Mouse (Mus musculus): Measurements from ENCODE around the gene Nolc1. TPM values are rescaled to one million over a fixed set of nuclear protein-coding genes. Genes with fewer than 3 reads are reported as not detected.

Gene Nolc1
- total and polyA plus RNA-seq, 3 experiments = 88.0 to 333 (median 96.0) TPM

- TF ChIP-seq ELF1 (IDR thresholded peaks at IDR 0.05; ENCODE audit: low read depth, low read length) = no peak
- TF ChIP-seq CHD2 (IDR thresholded peaks at IDR 0.05; ENCODE audit: low read length) = no peak
These were observed 46.0 kb upstream of the Nolc1 start (continued) for GRCm38 (mm10) chr19:46029652-46030051.

- Histone ChIP-seq H3K79me2 (replicated peaks; ENCODE audit: control insufficient read depth, extremely low read depth, insufficient read depth, poor library complexity, severe bottlenecking) (no peaks in the 10 kb centered on the region), H3K36me3 (replicated peaks in 1 of 2; ENCODE audit: control insufficient read depth in 1 of 2, insufficient read depth in 1 of 2, low read length in 1 of 2) (peaks cover 39 to 54% of the 10 kb centered on the region in 2 experiments), H3K4me3 (replicated peaks in 1 of 3; ENCODE audit: low read depth in 2 of 3, low read length in 2 of 3, poor library complexity in 1 of 3) (no peak overlapping the region), H3K9ac (ENCODE audit: insufficient read depth, low read depth) (no peak overlapping the region), H3K27me3 (replicated peaks) (no peaks in the 10 kb centered on the region), H3K4me1 (ENCODE audit: control insufficient read depth in 1 of 2, insufficient read depth in 2 of 2) (no peaks in the 10 kb centered on the region), H3K27ac (ENCODE audit: insufficient read depth, low read depth) (no peak overlapping the region), H3K4me2 (ENCODE audit: insufficient read depth, low read depth, poor library complexity, severe bottlenecking) (no peak overlapping the region), H3K9me3 (replicated peaks; ENCODE audit: low read length) (peaks cover 9% of the 10 kb centered on the region)
- no peak for DNase-seq (ENCODE audit: extremely low read depth)
- in situ Hi-C loops (cut with MboI; ENCODE audit: low pct_ligation_motif_present, low pct_unique_long_range_greater_than_20kb, low sequenced_read_pairs) (no loop called here), dilution Hi-C loops (cut with MboI; ENCODE audit: extremely low pct_ligation_motif_present, extremely low pct_unique_long_range_greater_than_20kb, low sequenced_read_pairs) (no loop called here)
- TF ChIP-seq SMC3 (IDR thresholded peaks at IDR 0.05; ENCODE audit: low read depth, low read length) = no peak
- no peak for TF ChIP-seq TBP (conservative IDR thresholded peaks at IDR 0.05; ENCODE audit: low read depth, low read length)
- TF ChIP-seq POLR2AphosphoS2 (IDR thresholded peaks at IDR 0.05; ENCODE audit: low read depth, low read length) = peak; percentile 68; the same call in 1 of the 2 replicates
These were observed 45.3 kb upstream of the Nolc1 start for GRCm38 (mm10) chr19:46030196-46030983.

GRCm38 (mm10) chr19:46031689-46032432, 43.8 kb upstream of the Nolc1 start:
- H3K4me1 ChIP-seq (ENCODE audit: control insufficient read depth in 1 of 2, insufficient read depth in 2 of 2) = peaks cover 0 to 2% of the 10 kb centered on the region in 2 experiments; a peak in 1 of 4 replicates
- H3K27ac ChIP-seq (ENCODE audit: insufficient read depth, low read depth) = no peak overlapping the region
- H3K79me2 ChIP-seq (replicated peaks; ENCODE audit: control insufficient read depth, extremely low read depth, insufficient read depth, poor library complexity, severe bottlenecking) = peaks cover 5% of the 10 kb centered on the region
- H3K4me3 ChIP-seq (replicated peaks in 1 of 3; ENCODE audit: low read depth in 2 of 3, low read length in 2 of 3, poor library complexity in 1 of 3) = no peak overlapping the region
- no peak overlapping the region for H3K9ac ChIP-seq (ENCODE audit: insufficient read depth, low read depth)
- in situ Hi-C loops (cut with MboI; ENCODE audit: low pct_ligation_motif_present, low pct_unique_long_range_greater_than_20kb, low sequenced_read_pairs) (no loop called here), dilution Hi-C loops (cut with MboI; ENCODE audit: extremely low pct_ligation_motif_present, extremely low pct_unique_long_range_greater_than_20kb, low sequenced_read_pairs) (no loop called here)
- DNase-seq (ENCODE audit: extremely low read depth) = no peak
- H3K36me3 ChIP-seq (replicated peaks in 1 of 2; ENCODE audit: control insufficient read depth in 1 of 2, insufficient read depth in 1 of 2, low read length in 1 of 2) = peaks cover 47 to 69% of the 10 kb centered on the region in 2 experiments
- TF ChIP-seq CHD2 (IDR thresholded peaks at IDR 0.05; ENCODE audit: low read length) (no peak), ZKSCAN1 (IDR thresholded peaks at IDR 0.05; ENCODE audit: borderline replicate concordance, low read depth, low read length) (no peak), NELFE (IDR thresholded peaks at IDR 0.05; ENCODE audit: low read depth, low read length) (no peak), NRF1 (IDR thresholded peaks at IDR 0.05; ENCODE audit: low read depth, low read length) (no peak)
- H3K27me3 ChIP-seq (replicated peaks) = no peaks in the 10 kb centered on the region
- H3K9me3 ChIP-seq (replicated peaks; ENCODE audit: low read length) = peaks cover 9% of the 10 kb centered on the region
- H3K4me2 ChIP-seq (ENCODE audit: insufficient read depth, low read depth, poor library complexity, severe bottlenecking) = no peak overlapping the region

Data from CH12.LX (cell line).